Comparison of ENCODE assay signal across 14 mouse cellular contexts in the genomic region with DNA sequence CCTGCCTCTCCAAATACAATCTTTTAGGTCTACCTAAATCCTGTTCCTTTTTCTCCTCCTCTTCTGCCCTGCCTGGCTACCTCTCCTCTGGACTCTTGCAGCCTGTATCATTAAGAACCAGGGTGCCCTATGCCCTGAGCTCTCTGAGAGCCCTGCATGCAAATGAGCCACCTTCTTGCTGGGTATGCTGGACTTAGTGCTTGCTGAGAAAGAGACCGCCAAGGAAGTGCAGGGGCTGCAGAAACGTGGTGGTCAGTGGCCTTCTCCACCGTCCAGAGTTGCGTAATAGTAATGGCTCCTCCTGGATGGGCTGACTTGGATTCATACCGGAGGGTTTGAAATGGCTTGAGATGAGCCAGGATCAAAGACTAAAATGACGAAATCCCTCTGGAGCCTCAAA.
"Had no signal": no experiment of that assay in that cellular context is flagged by ENCODE, and none has a peak within 500 bp of the region (broad histone marks: within the 10 kb centered on the region; RNA-seq: fewer than 3 reads in every experiment).

No protein-coding gene starts in this region.

- ATAC-seq: intestine, embryonic 16.5 days; liver, embryonic 12.5 days had no signal

- H3K36me3 ChIP-seq: limb, embryonic 13.5 days; liver, embryonic 12.5 days; neural tube, embryonic 15.5 days had no signal

- H3K4me3 ChIP-seq: limb, embryonic 13.5 days; liver, embryonic 12.5 days; midbrain, embryonic 10.5 days; myocyte; neural tube, embryonic 15.5 days had no signal

- H3K9me3 ChIP-seq: limb, embryonic 13.5 days; liver, embryonic 12.5 days; neural tube, embryonic 15.5 days had no signal

- DNase-seq: left cerebral cortex, postnatal 4 days; lung, embryonic 14.5 days; lung, postnatal 10 days; lung, postnatal 4 days; midbrain, embryonic 14.5 days; right cerebral cortex, adult 18-20 months; right cerebral cortex, postnatal 25 days; thymus, postnatal 4 days had no signal

- H3K27me3 ChIP-seq: neural tube, embryonic 15.5 days had no signal

- H3K4me2 ChIP-seq: limb, embryonic 13.5 days; liver, embryonic 12.5 days; lung, embryonic 14.5 days; neural tube, embryonic 15.5 days had no signal

- H3K27ac ChIP-seq: limb, embryonic 13.5 days; liver, embryonic 12.5 days; midbrain, embryonic 10.5 days; neural tube, embryonic 15.5 days had no signal

- H3K9ac ChIP-seq: limb, embryonic 13.5 days; liver, embryonic 12.5 days; lung, embryonic 14.5 days; neural tube, embryonic 15.5 days had no signal
